Mouse (Mus musculus): Measurements from ENCODE around the gene Susd4.

DNA sequence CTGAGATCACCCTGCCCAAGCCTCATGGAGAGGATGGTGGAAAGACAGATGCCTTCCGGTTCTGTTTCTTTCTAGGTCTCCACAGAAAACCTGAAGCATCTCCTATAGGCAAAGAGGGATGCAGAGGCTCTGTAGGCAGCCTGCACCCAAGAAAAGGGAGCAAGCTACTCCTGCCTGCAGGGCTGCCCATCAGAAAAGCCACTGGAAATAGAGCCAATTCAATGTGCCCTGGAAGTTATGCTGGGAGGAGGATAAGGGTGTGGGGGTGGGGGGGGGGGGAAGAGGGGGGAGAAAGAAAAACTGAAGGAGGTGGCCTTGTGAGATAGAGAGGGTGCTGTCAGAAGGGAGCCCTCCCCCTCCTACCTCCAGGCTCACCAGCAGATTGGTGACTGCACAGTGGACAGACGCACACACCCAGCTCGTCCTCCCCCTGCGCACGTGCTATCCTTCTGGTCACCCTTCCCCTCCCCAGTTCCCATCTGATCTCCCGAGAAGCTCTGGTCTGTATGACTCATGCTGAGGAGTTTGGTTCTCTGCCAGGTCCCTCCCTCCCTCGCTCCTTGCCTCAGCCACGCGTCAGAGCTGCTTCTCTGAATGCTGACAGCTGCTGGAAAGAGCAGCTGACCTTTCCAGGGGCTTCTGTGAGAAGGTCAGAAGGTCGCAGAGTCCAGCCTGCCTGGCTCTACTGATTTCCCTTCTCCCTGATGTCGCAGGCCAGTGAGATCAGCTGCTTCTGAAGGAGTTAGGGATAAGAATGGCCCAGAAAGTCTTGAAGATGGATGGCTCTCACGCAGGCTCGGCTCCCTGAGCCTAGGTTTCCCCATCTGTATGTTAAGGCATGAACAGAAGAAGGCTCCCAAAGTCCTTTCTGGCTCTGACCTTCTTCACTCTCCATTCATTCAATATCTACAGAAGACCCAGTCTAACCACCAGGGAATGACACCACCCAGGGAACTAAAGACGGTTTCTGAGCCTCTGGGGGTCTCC is 144.7 kb downstream of the Susd4 start:
- TF ChIP-seq CTCF (IDR thresholded peaks at IDR 0.05; ENCODE audit: insufficient read depth, low read depth, low read length) (no peak), POLR2A (IDR thresholded peaks at IDR 0.05; ENCODE audit: insufficient read depth, low read depth, low read length) (no peak)
